In genomic region chr12:7198098-7198497, GRCm38 (mm10) we compare ENCODE assay signal across 27 mouse cellular contexts.
"Had no signal": no experiment of that assay in that cellular context is flagged by ENCODE, and none has a peak within 500 bp of the region (broad histone marks: within the 10 kb centered on the region; RNA-seq: fewer than 3 reads in every experiment).

No protein-coding gene starts in this region.

- DNase-seq: gastrocnemius, postnatal 10 days; gastrocnemius, postnatal 25 days; heart, adult 18-20 months; heart, postnatal 10 days; heart, postnatal 4 days; kidney, adult 18-20 months; kidney, adult 8-10 months; kidney, postnatal 10 days; kidney, postnatal 25 days; kidney, postnatal 4 days; liver; liver, embryonic 13.5 days; liver, postnatal 0 days had no signal

- H3K9me3 ChIP-seq: heart, embryonic 10.5 days; heart, embryonic 12.5 days; hindbrain, embryonic 10.5 days; hindbrain, embryonic 12.5 days; intestine, embryonic 15.5 days; limb, embryonic 10.5 days; limb, embryonic 12.5 days; liver, embryonic 15.5 days had no signal

- H3K36me3 ChIP-seq: heart, embryonic 10.5 days; heart, embryonic 12.5 days; hindbrain, embryonic 10.5 days; hindbrain, embryonic 12.5 days; intestine, embryonic 15.5 days; limb, embryonic 10.5 days; limb, embryonic 12.5 days; liver, embryonic 13.5 days; liver, embryonic 15.5 days had no signal

- H3K4me1 ChIP-seq: heart, embryonic 12.5 days; hindbrain, embryonic 10.5 days; hindbrain, embryonic 12.5 days; intestine, embryonic 15.5 days; limb, embryonic 10.5 days; limb, embryonic 12.5 days; liver, embryonic 13.5 days; liver, embryonic 15.5 days had no signal

- H3K4me3 ChIP-seq: heart, embryonic 10.5 days; heart, embryonic 12.5 days; hindbrain, embryonic 10.5 days; hindbrain, embryonic 12.5 days; intestine, embryonic 15.5 days; layer of hippocampus, adult 2 months; limb, embryonic 10.5 days; limb, embryonic 12.5 days; liver, embryonic 13.5 days; liver, embryonic 15.5 days had no signal

- ATAC-seq: hindbrain, embryonic 16.5 days; inflammation-experienced regulatory T-cells, adult 6 months; intestine, embryonic 15.5 days; intestine, postnatal 0 days; liver, postnatal 0 days had no signal

- H3K27ac ChIP-seq: heart, embryonic 10.5 days; hindbrain, embryonic 10.5 days; hindbrain, embryonic 12.5 days; hindbrain, embryonic 14.5 days; intestine, embryonic 15.5 days; layer of hippocampus, adult 2 months; limb, embryonic 10.5 days; limb, embryonic 12.5 days; liver, embryonic 13.5 days; liver, embryonic 15.5 days had no signal

- H3K4me2 ChIP-seq: heart, embryonic 12.5 days; hindbrain, embryonic 12.5 days; hindbrain, embryonic 14.5 days; intestine, embryonic 15.5 days; limb, embryonic 12.5 days; liver, embryonic 11.5 days; liver, embryonic 13.5 days; liver, embryonic 15.5 days had no signal

- H3K27me3 ChIP-seq: heart, embryonic 12.5 days; hindbrain, embryonic 12.5 days; intestine, embryonic 15.5 days; limb, embryonic 12.5 days; liver, embryonic 13.5 days; liver, embryonic 15.5 days had no signal

- H3K9ac ChIP-seq: heart, embryonic 12.5 days; hindbrain, embryonic 12.5 days; hindbrain, embryonic 14.5 days; intestine, embryonic 15.5 days; limb, embryonic 12.5 days; liver, embryonic 13.5 days; liver, embryonic 15.5 days; liver, postnatal 0 days had no signal
